Mouse (Mus musculus): ENCODE measurements around the gene Olfr743. TPM values are rescaled to one million over a fixed set of nuclear protein-coding genes. Genes with fewer than 3 reads are reported as not detected.
"Not testable (repeated sequence)": the region's sequence is repeated elsewhere in the genome, so short reads cannot be mapped to it uniquely, and the experiment has no call there.

Gene Olfr743
- total RNA-seq (2021) = not detected
- long read RNA-seq, experiment 1 = 0 reads
- long read RNA-seq, experiment 2 = 0 reads

DNA sequence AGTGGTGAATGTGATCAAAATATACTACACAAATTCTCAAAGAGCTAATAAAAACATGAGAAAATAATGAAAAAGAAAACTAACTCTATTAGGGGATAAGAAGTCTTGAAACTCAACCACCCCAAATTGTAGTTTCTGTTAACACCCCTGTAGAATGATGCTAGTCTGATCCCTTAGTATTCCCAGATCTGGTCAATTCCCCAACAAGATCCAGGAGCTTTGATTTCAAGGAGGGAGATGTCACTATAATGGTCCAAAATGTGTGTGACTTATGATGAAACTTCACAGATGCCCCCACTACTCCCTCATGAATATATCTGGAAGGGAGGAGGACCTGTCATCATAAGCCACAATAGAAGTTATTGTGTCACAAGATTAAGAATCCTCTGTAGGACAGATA lies at the start of gene Olfr743:
Gene Olfr743 (plus strand): TSS at position 301 of the 400 bp plus-strand sequence.
- DNase-seq = no peak

DNA sequence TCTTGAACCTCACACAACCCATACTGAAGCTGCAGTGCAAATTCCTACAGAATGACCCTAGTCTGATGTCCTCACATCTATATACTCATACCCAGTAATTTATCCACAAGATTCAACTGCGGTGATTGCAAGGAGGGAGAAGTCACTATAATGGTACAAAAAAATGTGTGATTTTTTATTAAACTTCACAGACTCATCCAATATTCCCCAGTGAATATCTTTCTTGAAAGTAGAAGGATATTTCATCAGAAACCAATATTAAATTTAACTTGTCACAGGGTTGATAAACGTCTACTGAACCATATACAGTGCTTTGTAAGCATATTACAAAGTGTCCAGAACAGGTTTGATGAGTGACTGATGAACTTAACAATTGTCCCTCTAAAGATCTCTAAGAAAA lies 49.2 kb upstream of the Olfr743 start, which contains the start of gene Olfr741:
Gene Olfr741 (plus strand): TSS at position 301 of the 400 bp plus-strand sequence.
- DNase-seq = no peak

DNA sequence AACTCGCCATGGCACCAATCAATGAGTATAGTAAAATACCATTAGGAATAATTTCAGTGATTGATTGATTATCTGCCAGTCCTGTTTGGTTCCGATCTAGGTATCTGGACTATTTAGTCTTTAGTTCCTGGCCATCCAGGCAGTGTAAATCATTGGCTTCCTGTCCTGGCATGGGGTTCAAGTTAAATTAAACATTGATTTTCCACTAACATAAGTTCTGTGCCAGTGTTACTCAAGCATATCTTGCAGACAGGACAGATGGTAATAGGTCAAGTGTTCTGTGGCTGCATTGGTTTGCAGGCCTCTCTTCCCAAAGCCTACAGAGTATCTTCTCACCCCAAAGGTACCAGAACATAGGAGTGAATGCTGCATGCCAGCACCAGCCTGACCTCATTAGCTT lies 43.2 kb upstream of the Olfr743 start:
- no peak for DNase-seq

DNA sequence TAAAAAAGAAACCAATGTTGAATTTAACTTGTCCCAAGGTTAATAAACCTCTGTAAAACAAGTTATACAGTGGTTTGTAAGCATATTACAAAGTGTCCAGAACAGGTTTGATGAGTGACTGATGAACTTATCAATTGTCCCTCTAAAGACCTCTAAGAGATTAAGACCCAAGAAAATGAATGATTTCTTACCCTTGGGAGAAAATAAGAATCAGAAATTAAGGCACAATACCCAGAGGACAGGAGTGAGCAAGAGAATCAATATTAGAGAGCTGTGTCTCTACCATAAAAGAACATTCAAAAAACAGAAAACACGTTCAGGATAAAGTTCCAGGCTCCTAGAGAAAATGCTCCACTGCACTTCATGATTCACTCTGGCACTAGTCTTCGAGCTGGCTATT lies 18.3 kb upstream of the Olfr743 start, which contains the start of gene Olfr742:
Gene Olfr742 (plus strand): TSS at position 301 of the 400 bp plus-strand sequence.
- no peak for DNase-seq

DNA sequence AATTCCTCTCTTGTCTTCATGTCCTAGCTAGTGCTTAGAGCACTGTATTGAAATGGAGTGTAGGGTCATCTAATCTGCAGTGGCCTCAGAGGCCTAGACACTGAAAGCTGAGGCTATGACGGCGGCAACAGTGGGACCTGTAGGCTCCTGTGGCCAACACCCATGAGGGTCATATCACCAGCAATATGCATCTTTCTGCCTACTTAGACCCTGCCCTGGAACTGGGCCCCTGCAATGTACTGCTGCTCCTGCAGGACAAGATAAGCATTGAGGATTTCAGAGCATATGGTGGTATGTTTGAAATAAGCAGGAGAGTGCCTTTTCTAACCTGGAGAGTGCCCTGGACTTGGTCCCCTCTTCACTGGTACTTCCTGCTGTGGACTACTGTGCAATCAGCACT lies 31.1 kb downstream of the Olfr743 start:
- no peak for DNase-seq

DNA sequence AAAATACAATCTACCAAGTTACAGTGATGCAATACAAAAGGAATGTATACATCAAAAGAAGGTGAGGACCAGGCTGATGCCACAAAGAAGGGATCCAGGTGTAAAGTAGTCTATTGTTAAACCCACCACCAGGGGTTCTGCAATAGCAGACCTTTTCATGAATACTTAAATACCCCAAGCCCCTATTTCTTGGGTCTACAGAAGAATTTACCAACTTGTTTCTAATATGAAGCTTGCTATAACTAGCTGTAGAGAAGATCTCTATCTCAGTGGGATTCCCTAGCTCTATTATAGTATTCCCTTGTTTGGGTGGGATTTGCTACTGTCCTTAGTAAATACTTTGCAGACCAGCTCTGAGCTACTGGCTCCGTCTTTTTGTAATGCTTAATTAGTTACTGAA lies 51.4 kb downstream of the Olfr743 start:
- not testable (repeated sequence) for DNase-seq

Other genes starting within 250 kb of the Olfr743 start
- gene Olfr732, start 237.6 kb upstream of the Olfr743 start, total RNA-seq (2021) = not detected
- gene Olfr733, start 220.3 kb upstream of the Olfr743 start, total RNA-seq (2021) = not detected
- gene Olfr734, start 195.1 kb upstream of the Olfr743 start, total RNA-seq (2021) = not detected
- not detected for gene Olfr735, start 173.0 kb upstream of the Olfr743 start, total RNA-seq (2021)
- under 1 TPM; 0.30 to 0.51 TPM for gene Tlr11, start 163.9 kb upstream of the Olfr743 start, total RNA-seq (2021)
- not detected for gene Olfr736, start 140.7 kb upstream of the Olfr743 start, total RNA-seq (2021)
- not detected for gene Olfr738, start 114.3 kb upstream of the Olfr743 start, total RNA-seq (2021)
- not detected for gene Olfr739, start 103.2 kb upstream of the Olfr743 start, total RNA-seq (2021)
- gene Olfr740, start 76.3 kb upstream of the Olfr743 start, total RNA-seq (2021) = not detected
- not detected for gene Olfr741, start 49.1 kb upstream of the Olfr743 start, total RNA-seq (2021)
- gene Olfr742, start 18.2 kb upstream of the Olfr743 start, total RNA-seq (2021) = not detected
- not detected for gene Olfr744, start 93.0 kb downstream of the Olfr743 start, total RNA-seq (2021)
- gene Olfr745, start 117.5 kb downstream of the Olfr743 start, total RNA-seq (2021) = not detected
- not detected for gene Olfr746, start 125.2 kb downstream of the Olfr743 start, total RNA-seq (2021)
- not detected for gene Olfr747, start 171.4 kb downstream of the Olfr743 start, total RNA-seq (2021)
- not detected for gene Olfr748, start 185.5 kb downstream of the Olfr743 start, total RNA-seq (2021)
- not detected for gene Olfr749, start 223.3 kb downstream of the Olfr743 start, total RNA-seq (2021)

All from adrenal gland, postnatal 10 days (tissue).